Mouse (Mus musculus): ENCODE results near the gene Hif3a. TPM values are rescaled to one million over a fixed set of nuclear protein-coding genes. Genes with fewer than 3 reads are reported as not detected.
A peak's percentile ranks its signal among the peaks of the same experiment; 100 is the strongest.

Gene Hif3a
- polyA plus RNA-seq, 1 experiment from 2014 or later = 1.5 TPM

DNA sequence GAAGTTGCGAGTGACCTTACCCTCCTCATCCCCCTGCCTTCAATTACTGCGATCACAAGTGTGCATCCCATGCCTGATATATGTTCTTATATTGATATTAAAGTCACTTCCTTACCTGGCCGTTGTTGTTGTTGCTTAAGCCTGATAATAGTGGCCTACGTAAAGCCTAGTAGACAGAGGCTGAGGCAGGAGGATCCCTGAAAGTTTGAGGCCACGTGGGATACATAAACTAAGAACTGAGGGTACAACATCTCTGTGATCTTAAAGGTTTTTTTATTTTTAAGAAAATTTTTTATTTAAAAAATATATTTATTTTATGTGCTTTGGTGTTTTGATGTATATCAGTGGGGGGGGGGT lies 69.8 kb downstream of the Hif3a start, which contains the start of gene Ccdc8:
TSS of gene Ccdc8 (plus strand) at position 258 of the 357 bp plus-strand sequence.
- DNase-seq (ENCODE audit: low spot score) = no peak

DNA sequence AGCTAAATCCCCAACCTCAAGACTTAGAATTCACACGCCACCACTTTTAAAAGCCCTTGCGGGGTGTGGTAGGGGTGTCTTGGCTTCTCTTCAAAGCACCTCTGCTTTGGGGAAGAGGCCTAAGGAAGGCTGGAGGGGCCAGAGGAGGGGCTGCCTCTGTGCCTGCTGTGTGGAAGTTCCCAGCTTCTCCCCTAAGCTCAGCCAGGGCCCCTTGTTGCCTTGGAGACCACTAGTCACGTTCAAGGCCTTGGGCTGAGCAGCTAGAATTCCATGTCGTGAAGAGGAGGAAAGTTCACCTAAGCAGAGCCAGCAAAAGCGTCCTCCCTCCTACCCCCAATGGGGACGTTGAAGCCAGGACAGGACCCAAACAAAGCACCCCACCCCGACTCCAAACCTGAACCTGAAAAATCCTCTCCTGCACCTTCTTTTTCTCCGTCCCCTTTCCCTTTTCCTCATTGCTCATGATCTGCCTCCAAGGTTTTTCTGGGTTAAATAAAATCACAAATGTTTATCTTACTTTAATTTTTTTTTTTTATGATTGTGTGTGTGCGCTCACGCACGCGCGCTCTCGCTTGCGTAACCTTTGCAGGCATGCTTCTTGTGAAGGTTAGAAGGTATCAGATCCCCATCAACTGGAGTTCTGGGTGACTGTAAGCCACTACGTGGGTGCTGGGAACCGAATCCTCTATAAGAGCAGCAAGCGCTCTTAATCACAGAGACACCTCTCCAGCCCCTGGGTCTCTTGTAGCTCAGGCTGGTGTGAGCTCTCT lies 70.4 kb downstream of the Hif3a start:
- peak; percentile 23 for DNase-seq (ENCODE audit: low spot score)

DNA sequence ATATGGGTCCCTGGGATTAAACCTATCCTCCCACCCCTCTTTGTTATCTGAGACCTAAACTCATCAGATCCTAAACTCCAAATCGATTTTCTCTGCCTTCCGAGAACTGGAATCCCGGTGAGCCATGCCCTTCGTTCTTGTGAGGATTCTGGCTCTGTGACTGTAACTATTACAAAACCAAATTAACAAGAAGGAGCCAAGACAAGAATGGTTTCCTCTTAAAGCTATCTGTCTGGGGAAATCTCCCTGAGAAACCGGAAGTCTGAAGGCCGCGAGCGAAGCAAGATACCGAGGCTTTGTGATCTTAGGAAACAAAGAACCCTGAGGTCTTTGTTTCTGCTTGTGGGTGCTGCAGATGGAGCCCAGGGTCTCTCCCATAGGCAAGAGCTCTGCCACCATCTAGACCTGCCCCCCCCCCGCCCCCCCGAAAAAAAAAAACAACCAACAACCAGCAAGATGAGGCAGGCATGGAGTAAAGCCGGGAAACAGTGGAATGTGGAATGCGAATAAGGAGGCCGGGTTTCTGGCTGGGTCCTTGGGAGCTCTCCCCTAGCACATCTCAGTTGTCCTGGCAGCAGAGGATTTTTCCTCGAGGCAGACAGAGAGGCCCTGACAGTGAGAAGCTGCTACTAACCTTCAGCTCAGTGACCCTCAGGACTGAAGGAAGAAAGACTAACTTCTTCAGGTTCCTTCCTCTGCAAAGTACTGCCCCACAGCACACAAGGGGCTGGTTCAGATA lies 72.1 kb downstream of the Hif3a start:
- peak; percentile 78 for DNase-seq (ENCODE audit: low spot score)

DNA sequence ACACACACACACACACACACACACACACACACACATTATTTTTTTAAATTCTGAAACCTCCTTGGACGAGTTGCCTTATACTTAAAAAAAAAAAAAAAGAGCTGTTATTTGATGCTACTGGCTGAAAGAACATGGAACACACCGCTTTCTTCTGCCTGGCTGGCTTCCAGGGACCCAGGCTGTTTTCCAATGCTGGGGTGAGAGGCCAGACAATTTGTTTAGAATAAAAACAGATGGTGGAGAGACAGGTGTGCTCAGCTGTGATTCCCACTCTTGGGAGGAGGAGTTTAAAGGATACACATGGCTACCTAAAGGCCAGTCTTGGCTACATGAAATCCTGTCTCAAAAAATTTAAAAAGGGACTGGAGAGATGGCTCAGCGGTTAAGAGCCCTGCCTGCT lies 73.8 kb downstream of the Hif3a start:
- DNase-seq (ENCODE audit: low spot score) = no peak

DNA sequence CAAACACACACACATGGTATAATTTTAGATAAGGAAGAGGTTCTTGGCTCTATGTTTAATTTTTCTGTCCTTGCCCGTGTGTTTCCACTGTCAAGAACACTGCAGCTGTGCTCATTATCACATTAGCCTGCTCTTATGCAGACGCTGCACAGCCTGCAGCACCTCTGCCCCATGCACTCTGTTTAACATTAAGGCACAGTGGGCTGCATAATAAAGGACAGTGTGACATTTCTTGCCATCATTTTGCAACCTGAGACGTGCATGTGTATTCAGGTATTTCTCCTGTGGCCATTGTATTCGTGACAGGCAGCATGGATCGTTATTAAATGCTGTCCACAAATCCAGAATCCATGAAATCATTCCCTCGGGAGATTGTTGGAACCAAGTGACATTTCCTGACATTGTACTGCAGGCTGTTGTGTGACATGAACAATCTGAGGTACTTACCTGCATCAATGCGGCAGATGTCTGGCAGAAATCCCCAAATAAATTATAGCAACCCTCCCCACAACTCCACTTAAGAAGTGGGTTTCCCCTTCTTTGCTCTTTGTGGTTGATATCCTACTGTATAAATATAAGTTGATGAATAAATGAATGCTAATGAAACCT lies 74.6 kb downstream of the Hif3a start:
- DNase-seq (ENCODE audit: low spot score) = no peak

DNA sequence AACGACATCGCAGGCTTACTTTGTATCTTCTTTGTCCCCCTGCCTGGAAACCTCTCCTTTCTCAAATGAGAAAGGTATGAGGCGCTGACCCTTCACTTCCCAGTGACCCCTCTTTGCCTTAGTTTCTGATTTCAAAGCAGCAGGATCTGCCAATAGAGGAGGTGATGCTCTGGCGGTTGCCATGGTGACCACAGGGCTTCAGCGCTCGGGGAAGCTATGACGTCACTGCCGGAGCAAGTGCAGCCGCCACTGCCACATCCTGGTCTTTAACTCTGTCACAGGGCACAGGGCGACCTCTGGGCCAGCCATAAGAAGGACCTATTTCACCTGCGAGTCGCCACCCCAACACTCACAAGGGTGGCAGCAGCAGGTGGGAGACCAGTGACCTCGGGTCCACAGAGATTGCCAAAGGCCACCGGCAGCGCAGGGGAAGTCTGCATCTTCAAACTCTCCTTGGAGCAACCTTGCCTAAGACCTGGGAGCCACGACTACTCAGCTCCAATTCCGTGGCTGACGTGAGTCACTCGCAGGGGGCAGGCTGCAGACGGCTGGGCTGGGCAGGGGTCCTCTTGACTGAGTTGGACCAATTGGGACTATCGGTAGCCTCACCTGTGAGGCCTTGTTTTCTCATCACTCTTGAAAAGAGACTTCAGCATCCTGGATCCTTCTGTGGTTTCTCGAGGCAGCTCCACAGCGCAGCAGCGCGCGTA lies 79.2 kb downstream of the Hif3a start, which contains the start of gene Gm42372:
TSS of gene Gm42372 (plus strand) at position 228 of the 710 bp plus-strand sequence.
- peak; percentile 89 for DNase-seq (ENCODE audit: low spot score)

Other genes starting within 250 kb of the Hif3a start
- 57.1 and 60.9 TPM in 2 replicates for gene Strn4, start 246.5 kb downstream of the Hif3a start, polyA plus RNA-seq (2015; fragmentation: Nextera tagmentation; extraction: Ambion mirVana)
- gene Fkrp, start 245.7 kb downstream of the Hif3a start, polyA plus RNA-seq (2015; fragmentation: Nextera tagmentation; extraction: Ambion mirVana) = 17.1 and 18.8 TPM in 2 replicates
- gene Prkd2, start 219.5 kb downstream of the Hif3a start, polyA plus RNA-seq (2015; fragmentation: Nextera tagmentation; extraction: Ambion mirVana) = 70.6 and 80.0 TPM in 2 replicates
- gene Dact3, start 187.1 kb downstream of the Hif3a start, polyA plus RNA-seq (2015; fragmentation: Nextera tagmentation; extraction: Ambion mirVana) = 0.13 and 0.18 TPM in 2 replicates
- 0.44 and 0.85 TPM in 2 replicates for gene Gng8, start 170.6 kb downstream of the Hif3a start, polyA plus RNA-seq (2015; fragmentation: Nextera tagmentation; extraction: Ambion mirVana)
- 1.9 and 2.6 TPM in 2 replicates for gene Ptgir, start 155.9 kb downstream of the Hif3a start, polyA plus RNA-seq (2015; fragmentation: Nextera tagmentation; extraction: Ambion mirVana)
- 201 and 212 TPM in 2 replicates for gene Calm3, start 138.3 kb downstream of the Hif3a start, polyA plus RNA-seq (2015; fragmentation: Nextera tagmentation; extraction: Ambion mirVana)
- 5.1 and 6.4 TPM in 2 replicates for gene Pnmal2, start 117.7 kb downstream of the Hif3a start, polyA plus RNA-seq (2015; fragmentation: Nextera tagmentation; extraction: Ambion mirVana)
- 0.04 TPM in 2 replicates for gene Pnmal1, start 102.7 kb downstream of the Hif3a start, polyA plus RNA-seq (2015; fragmentation: Nextera tagmentation; extraction: Ambion mirVana)
- gene Gm42372, start 79.3 kb downstream of the Hif3a start, polyA plus RNA-seq (2015; fragmentation: Nextera tagmentation; extraction: Ambion mirVana) = 0.33 and 0.49 TPM in 2 replicates
- 3.7 and 4.7 TPM in 2 replicates for gene Ccdc8, start 69.7 kb downstream of the Hif3a start, polyA plus RNA-seq (2015; fragmentation: Nextera tagmentation; extraction: Ambion mirVana)
- gene Ppp5c, start 34.5 kb downstream of the Hif3a start, polyA plus RNA-seq (2015; fragmentation: Nextera tagmentation; extraction: Ambion mirVana) = 120 TPM in 2 replicates
- 0.05 and 0.08 TPM in 2 replicates for gene Psg16, start 11.6 kb upstream of the Hif3a start, polyA plus RNA-seq (2015; fragmentation: Nextera tagmentation; extraction: Ambion mirVana)
- gene Ceacam3, start 87.9 kb upstream of the Hif3a start, polyA plus RNA-seq (2015; fragmentation: Nextera tagmentation; extraction: Ambion mirVana) = not detected in 2 replicates
- gene Psg29, start 141.1 kb upstream of the Hif3a start, polyA plus RNA-seq (2015; fragmentation: Nextera tagmentation; extraction: Ambion mirVana) = not detected in 2 replicates